Mouse (Mus musculus) stomach, embryonic 16.5 days (tissue): Measurements from ENCODE around the gene Cdk19. TPM values are rescaled to one million over a fixed set of nuclear protein-coding genes. Genes with fewer than 3 reads are reported as not detected.
"Not testable (repeated sequence)": the region's sequence is repeated elsewhere in the genome, so short reads cannot be mapped to it uniquely, and the experiment has no call there.

ENCODE experiments used
- ATAC-seq: fragments of 200-750 bp; cut with Nextera tagmentation; 2 replicates; pipeline ENCODE4 v1.8.0; 2017; ENCODE audit warnings: moderate number of reproducible peaks, moderate TSS enrichment; ENCODE audit not compliant: insufficient read depth, low FRiP score
- H3K27ac ChIP-seq: fragments of 300-500 bp; sonication (generic); 2 replicates; pipeline ENCODE4 v1.5.1; 2014; ENCODE audit warnings: low read length
- H3K27me3 ChIP-seq: fragments of 300-500 bp; sonication (generic); 2 replicates; pipeline ENCODE4 v1.6.1; 2014; ENCODE audit warnings: low read length, control low read depth, mixed read lengths; ENCODE audit not compliant: control insufficient read depth, insufficient read depth
- H3K36me3 ChIP-seq: fragments of 300-500 bp; sonication (generic); 2 replicates; pipeline ENCODE4 v1.6.1; 2014; ENCODE audit warnings: low read length; ENCODE audit not compliant: control insufficient read depth, insufficient read depth
- H3K4me1 ChIP-seq: fragments of 300-500 bp; sonication (generic); 2 replicates; pipeline ENCODE4 v1.6.1; 2014; ENCODE audit warnings: low read length, control low read depth, mixed read lengths; ENCODE audit not compliant: control insufficient read depth, insufficient read depth
- H3K4me2 ChIP-seq: fragments of 300-500 bp; sonication (generic); 2 replicates; pipeline ENCODE4 v1.6.1; 2014; ENCODE audit warnings: low read depth, low read length, mixed read lengths
- H3K4me3 ChIP-seq: fragments of 300-500 bp; sonication (generic); replicated peaks from 2 replicates; pipeline ENCODE4 v1.5.1; 2014; ENCODE audit warnings: mild to moderate bottlenecking, low read length
- H3K9ac ChIP-seq: fragments of 300-500 bp; sonication (generic); 2 replicates; pipeline ENCODE4 v1.6.1; 2014; ENCODE audit warnings: low read length
- H3K9me3 ChIP-seq: fragments of 300-500 bp; sonication (generic); replicated peaks from 2 replicates; pipeline ENCODE4 v1.6.1; 2016; ENCODE audit warnings: low read length, control low read depth; ENCODE audit not compliant: control insufficient read depth
- WGBS: fragments of 180-500 bp; shearing (Covaris S2); extraction: QIAGEN DNeasy Blood & Tissue Kit; methylation state at CpG from one replicate; pipeline ENCODE4 v1.1.7; 2014; 5-methylcytosine and 5-hydroxymethylcytosine counted together
- polyA plus RNA-seq: library from polyadenylated mRNA; unstranded; fragments of >200 nt; fragmentation: Nextera tagmentation; extraction: Ambion mirVana; gene quantifications from 2 replicates; pipeline ENCODE4 v1.2.1, GENCODE M21; 2015

Gene Cdk19
- polyA plus RNA-seq, 1 experiment from 2014 or later: 8.4 TPM

DNA sequence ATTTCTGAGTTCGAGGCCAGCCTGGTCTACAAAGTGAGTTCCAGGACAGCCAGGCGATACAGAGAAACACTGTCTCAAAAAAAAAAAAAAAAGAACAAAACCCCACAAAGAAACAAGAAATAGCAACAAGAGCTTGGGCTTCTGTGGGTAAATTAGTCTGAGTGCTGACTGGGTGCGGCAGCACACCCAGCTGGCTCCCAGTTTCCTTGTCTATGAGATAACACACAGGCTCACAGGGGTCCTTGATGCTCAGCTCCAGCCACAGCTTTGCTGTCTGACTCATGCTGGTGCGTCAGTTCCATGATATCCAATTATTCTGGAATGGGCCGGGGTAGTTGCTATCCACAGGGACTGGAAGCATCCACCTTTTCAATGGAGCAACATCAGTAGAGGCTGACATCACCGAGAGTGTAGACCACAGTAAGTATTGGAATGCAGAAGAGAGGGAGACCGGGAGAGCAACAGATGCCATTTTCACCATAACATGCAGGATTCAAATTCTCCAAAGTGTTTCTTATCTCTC lies 161.4 kb downstream of the Cdk19 start:
- no peak for ATAC-seq
- Histone ChIP-seq H3K4me2 (no peak overlapping the region), H3K27ac (no peak overlapping the region; the same call in 1 of the 2 replicates), H3K36me3 (no peaks in the 10 kb centered on the region), H3K27me3 (no peaks in the 10 kb centered on the region), H3K4me3 (no peak overlapping the region), H3K9ac (no peak overlapping the region), H3K9me3 (no peaks in the 10 kb centered on the region), H3K4me1 (no peaks in the 10 kb centered on the region)
- 82% methylated on average over 7 of the region's 7 CpGs for WGBS

DNA sequence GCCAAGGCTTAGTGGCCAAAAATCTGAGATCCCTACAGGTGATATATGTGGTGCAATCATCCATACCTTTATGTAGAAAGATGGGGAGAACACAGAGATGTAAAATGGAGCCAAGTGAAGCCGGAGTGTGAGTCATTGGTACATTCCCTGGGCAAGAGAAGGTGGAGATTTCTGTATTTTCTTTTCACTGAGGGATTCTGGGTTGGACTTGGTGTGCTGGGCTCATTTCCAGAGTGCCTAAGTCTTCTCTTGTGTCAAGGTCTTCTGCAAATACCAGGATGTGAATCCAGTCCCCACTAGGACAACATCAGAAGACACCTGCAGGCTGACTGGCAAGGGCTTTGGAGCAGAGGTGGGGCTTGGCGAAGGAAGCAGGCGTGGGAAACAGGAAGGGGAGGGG lies 163.4 kb downstream of the Cdk19 start:
- no peak for ATAC-seq
- Histone ChIP-seq H3K4me1 (no peaks in the 10 kb centered on the region), H3K4me3 (no peak overlapping the region), H3K4me2 (no peak overlapping the region), H3K9ac (no peak overlapping the region), H3K27ac (no peak overlapping the region), H3K9me3 (no peaks in the 10 kb centered on the region), H3K27me3 (no peaks in the 10 kb centered on the region), H3K36me3 (no peaks in the 10 kb centered on the region)
- WGBS: 84% methylated on average over 3 of the region's 3 CpGs

DNA sequence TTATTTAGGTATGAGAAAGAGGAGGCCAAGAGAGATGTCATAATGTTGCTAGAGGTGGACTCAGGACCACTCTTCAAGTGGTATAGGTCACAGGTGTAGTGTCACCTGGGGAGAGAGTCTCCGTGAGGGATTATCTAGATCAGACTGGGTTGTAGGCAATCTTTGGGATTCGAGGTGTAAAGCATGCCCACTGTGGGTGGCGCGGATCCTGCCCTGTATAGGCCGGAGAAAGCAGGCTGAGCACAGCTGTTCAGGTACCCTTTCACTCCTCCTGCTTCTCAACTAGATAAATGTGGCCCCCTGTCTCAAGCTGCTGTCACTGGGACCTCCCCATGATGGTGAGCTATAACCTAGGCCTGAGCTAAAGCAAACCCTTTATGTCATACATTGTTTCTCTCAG lies 171.0 kb downstream of the Cdk19 start:
- Histone ChIP-seq H3K4me2 (no peak overlapping the region), H3K27me3 (no peaks in the 10 kb centered on the region), H3K9ac (no peak overlapping the region), H3K36me3 (no peaks in the 10 kb centered on the region), H3K4me1 (no peaks in the 10 kb centered on the region), H3K9me3 (no peaks in the 10 kb centered on the region), H3K4me3 (no peak overlapping the region), H3K27ac (peak overlapping the region; percentile 97)
- 90% methylated on average over 5 of the region's 5 CpGs for WGBS
- no peak for ATAC-seq

DNA sequence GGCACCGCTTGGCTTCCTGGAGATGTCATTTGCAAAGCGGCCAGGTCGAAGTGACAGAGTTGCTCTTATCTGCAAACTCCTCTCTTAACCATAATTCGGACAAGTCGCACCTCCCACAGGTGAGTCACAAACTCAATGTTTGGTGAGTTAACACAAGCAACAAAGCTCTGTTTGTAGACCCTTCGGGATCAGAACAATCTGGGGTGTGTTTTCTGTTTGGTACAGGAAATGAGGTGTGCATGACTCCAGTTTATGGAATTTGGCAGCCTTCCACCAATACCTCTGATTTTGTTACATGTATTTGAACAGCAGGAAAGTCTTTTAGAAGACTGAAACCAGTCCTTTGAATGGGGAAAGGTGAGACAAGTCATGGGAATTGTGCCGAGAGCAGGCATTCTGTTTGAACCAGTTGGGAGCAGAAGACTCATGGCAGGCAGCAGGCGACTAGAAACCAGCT lies 171.9 kb downstream of the Cdk19 start:
- Histone ChIP-seq H3K27me3 (no peaks in the 10 kb centered on the region), H3K27ac (peak overlapping the region; percentile 97), H3K4me1 (no peaks in the 10 kb centered on the region), H3K9me3 (no peaks in the 10 kb centered on the region), H3K4me2 (peak overlapping the region; percentile 19; the same call in 1 of the 2 replicates), H3K4me3 (no peak overlapping the region), H3K9ac (0 out of 2 replicates have a peak overlapping the region, but pooled peaks have one; percentile 24), H3K36me3 (no peaks in the 10 kb centered on the region)
- WGBS: 67% methylated on average over 8 of the region's 8 CpGs
- peak; percentile 91 for ATAC-seq

DNA sequence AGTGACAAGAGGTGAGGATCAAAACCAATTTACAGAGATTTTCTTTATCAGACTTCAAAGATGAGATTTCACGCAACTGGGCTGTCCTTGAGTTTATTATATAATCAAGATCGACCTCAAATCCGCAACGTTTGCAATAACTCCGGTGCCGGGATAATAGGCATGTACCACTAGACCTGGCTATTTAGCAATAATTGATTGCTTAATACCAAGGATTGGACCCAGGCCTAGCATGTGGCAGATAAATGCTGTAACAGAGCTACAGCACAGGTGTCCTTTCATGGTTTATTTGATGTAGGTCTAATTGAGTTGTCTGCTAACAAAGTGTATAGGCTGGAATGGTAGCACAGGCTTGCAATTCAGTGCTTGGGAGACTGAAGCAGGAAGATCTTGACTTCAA lies 172.8 kb downstream of the Cdk19 start:
- H3K27ac ChIP-seq: peak overlapping the region; percentile 97
- no peaks in the 10 kb centered on the region for H3K4me1 ChIP-seq
- no peaks in the 10 kb centered on the region for H3K9me3 ChIP-seq
- ATAC-seq: no peak
- 85% methylated on average over 6 of the region's 6 CpGs for WGBS
- no peaks in the 10 kb centered on the region for H3K36me3 ChIP-seq
- no peak overlapping the region for H3K4me3 ChIP-seq
- H3K27me3 ChIP-seq: no peaks in the 10 kb centered on the region
- no peak overlapping the region for H3K9ac ChIP-seq
- H3K4me2 ChIP-seq: no peak overlapping the region

DNA sequence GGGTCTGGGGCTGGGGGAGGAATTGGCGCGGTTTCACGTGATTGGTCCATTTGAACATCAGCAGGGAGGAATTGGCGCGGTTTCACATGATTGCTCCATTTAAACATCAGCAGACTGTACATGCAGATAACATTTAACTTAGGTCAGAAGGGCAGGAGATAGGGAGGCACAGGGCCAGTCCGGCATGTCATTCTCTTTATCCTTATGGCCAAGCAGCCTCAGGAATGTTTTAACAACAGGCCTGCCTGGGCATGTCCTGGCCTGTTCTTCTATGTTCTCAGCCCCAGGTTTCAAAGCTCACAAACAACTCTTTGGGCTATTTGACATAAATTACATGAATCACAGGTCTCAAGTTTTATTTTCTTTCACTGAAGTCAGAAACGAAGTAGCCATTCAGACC lies 173.6 kb downstream of the Cdk19 start:
- not testable (repeated sequence) for H3K27me3 ChIP-seq, H3K9ac ChIP-seq
- 95% methylated on average over 7 of the region's 7 CpGs for WGBS

DNA sequence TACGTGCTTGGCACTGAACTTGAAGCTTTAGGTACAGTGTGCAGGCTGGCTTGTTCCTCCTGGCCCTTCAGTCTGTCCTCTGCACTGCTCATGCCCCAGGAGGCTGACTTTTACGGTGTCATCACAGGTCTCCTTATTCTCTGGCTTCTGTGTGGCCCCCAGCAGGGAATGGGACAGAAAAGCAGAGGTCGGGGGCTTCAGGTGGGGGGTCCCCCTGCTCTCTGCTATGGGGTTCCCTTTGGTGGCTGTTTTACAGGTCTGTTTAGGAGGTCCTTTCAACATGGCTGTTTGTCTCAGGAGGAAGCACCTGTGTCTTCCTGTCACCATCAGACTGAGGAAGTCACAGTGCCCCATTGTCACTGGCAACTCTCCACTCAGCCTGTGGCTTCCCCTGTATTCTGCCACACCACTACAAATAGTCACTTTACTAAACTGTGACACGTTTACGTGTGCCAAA lies 175.9 kb downstream of the Cdk19 start:
- no peak for ATAC-seq
- Histone ChIP-seq H3K36me3 (no peaks in the 10 kb centered on the region), H3K4me1 (no peaks in the 10 kb centered on the region), H3K9me3 (no peaks in the 10 kb centered on the region), H3K9ac (no peak overlapping the region), H3K4me2 (no peak overlapping the region), H3K4me3 (no peak overlapping the region), H3K27me3 (no peaks in the 10 kb centered on the region), H3K27ac (no peak overlapping the region)
- 76% methylated on average over 5 of the region's 5 CpGs for WGBS

More for the DNA sequence above, 173.6 kb downstream of the Cdk19 start:
- not testable (repeated sequence) for H3K4me1 ChIP-seq, H3K36me3 ChIP-seq, H3K4me3 ChIP-seq, H3K4me2 ChIP-seq, H3K9me3 ChIP-seq, ATAC-seq, H3K27ac ChIP-seq

DNA sequence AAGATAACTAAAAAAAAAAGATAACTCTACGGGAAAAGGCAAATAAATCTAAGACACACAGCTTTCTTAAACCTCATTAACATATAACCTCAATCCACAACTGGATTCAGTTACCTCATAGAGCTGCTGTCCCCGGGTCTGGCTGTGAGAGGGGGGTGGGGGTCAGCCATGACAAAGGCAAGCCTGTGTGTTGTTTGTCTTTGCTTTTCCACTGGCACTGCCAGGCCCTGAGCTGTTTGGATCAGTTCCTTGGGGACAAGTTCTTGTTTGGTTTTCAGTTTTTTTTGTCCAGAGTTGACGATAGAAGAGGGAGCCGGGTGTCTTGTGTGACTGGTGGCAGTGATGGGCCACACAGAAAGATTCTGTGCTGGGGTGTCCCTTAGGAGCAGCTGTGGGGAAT lies 177.1 kb downstream of the Cdk19 start:
- Histone ChIP-seq H3K4me3 (no peak overlapping the region), H3K4me1 (no peaks in the 10 kb centered on the region), H3K9ac (no peak overlapping the region), H3K9me3 (no peaks in the 10 kb centered on the region), H3K36me3 (no peaks in the 10 kb centered on the region), H3K4me2 (no peak overlapping the region), H3K27ac (no peak overlapping the region), H3K27me3 (no peaks in the 10 kb centered on the region)
- 25% methylated on average over 4 of the region's 4 CpGs for WGBS
- ATAC-seq: no peak

DNA sequence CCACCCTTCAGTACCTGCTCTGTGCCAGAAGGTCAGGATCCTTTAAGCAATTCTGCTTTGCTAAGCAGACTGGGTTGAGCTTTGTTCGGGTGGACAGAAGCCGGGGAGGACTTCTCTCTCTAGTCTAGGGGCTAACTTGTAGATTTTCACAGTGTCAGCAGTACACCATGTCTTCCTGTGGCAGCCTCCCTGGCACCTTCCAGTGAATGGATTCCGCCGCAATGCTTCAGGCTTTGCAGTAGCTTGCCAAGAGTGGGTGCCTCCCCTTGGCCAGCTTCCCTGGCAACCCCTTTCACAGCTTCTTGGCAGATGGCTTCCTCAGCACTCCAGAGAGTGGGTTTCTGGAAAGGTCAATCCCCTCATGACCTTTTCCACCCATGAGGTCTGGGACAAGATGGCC lies 180.2 kb downstream of the Cdk19 start:
- H3K36me3 ChIP-seq: no peaks in the 10 kb centered on the region
- 81% methylated on average over 4 of the region's 4 CpGs for WGBS
- no peak overlapping the region for H3K4me2 ChIP-seq
- H3K4me1 ChIP-seq: peaks cover 8% of the 10 kb centered on the region
- no peak overlapping the region for H3K4me3 ChIP-seq
- H3K27me3 ChIP-seq: no peaks in the 10 kb centered on the region
- H3K9ac ChIP-seq: no peak overlapping the region
- no peak for ATAC-seq
- H3K9me3 ChIP-seq: no peaks in the 10 kb centered on the region
- no peak overlapping the region for H3K27ac ChIP-seq
